Mouse (Mus musculus) erythroid progenitor cell, adult 5-6 weeks (primary cell): Measurements from ENCODE around the gene Plg. TPM values are rescaled to one million over a fixed set of nuclear protein-coding genes. Genes with fewer than 3 reads are reported as not detected.

Experiments used
- ATAC-seq: replicated peaks from 2 replicates; pipeline ENCODE4 v1.8.0; 2016; ENCODE audit warnings: moderate number of reproducible peaks, mild to moderate bottlenecking, moderate TSS enrichment, inconsistent platforms; ENCODE audit not compliant: poor library complexity, low FRiP score, severe bottlenecking
- total RNA-seq, 2 experiments: library from RNA; stranded (forward) in 1 of 2; stranded (reverse) in 1 of 2; fragments of 150-400 nt in 1 of 2; fragments of 186-747, 209-891 nt in 1 of 2; gene quantifications; 2 replicates each; pipeline versions ENCODE4 v1.2.3 to v1.2.4; 2015 to 2017; ENCODE audit warnings: low replicate concordance in 2 of 2

Plg gene
- total RNA-seq (2015; ENCODE audit: low replicate concordance) (not detected in 2 replicates), total RNA-seq (2017; ENCODE audit: low replicate concordance) (0.39 TPM in 1 of 2 replicates, not detected in the other)

- no peak for ATAC-seq
Measured at GRCm38 (mm10) chr17:12377981-12378705, at the start of gene Plg. Gene Plg (plus strand): TSS chr17:12378608.

GRCm38 (mm10) chr17:12335115-12335514, 43.3 kb upstream of the Plg start:
- no peak for ATAC-seq

- no peak for ATAC-seq
Measured at GRCm38 (mm10) chr17:12336073-12336868, 42.1 kb upstream of the Plg start.

- ATAC-seq: no peak
Measured at GRCm38 (mm10) chr17:12337156-12337555, 41.3 kb upstream of the Plg start.

GRCm38 (mm10) chr17:12343702-12344376, 34.6 kb upstream of the Plg start:
- ATAC-seq: no peak

- ATAC-seq: no peak
Measured at GRCm38 (mm10) chr17:12347462-12347861, 30.9 kb upstream of the Plg start.

GRCm38 (mm10) chr17:12351564-12351963, 26.8 kb upstream of the Plg start:
- no peak for ATAC-seq

GRCm38 (mm10) chr17:12352781-12353180, 25.6 kb upstream of the Plg start:
- no peak for ATAC-seq

GRCm38 (mm10) chr17:12359876-12360275, 18.5 kb upstream of the Plg start:
- ATAC-seq: no peak

- ATAC-seq: no peak
Measured at GRCm38 (mm10) chr17:12363601-12364425, 14.6 kb upstream of the Plg start.

GRCm38 (mm10) chr17:12364426-12364735, 14.0 kb upstream of the Plg start:
- 0 out of 2 replicates have a peak, but pooled peaks have one; percentile 10 for ATAC-seq

GRCm38 (mm10) chr17:12367373-12367930, 11.0 kb upstream of the Plg start:
- peak; percentile 51; the same call in 1 of the 2 replicates for ATAC-seq

GRCm38 (mm10) chr17:12369393-12369792, 9.0 kb upstream of the Plg start:
- ATAC-seq: no peak

GRCm38 (mm10) chr17:12370289-12370688, 8.1 kb upstream of the Plg start:
- ATAC-seq: no peak

GRCm38 (mm10) chr17:12371310-12371925, 7.0 kb upstream of the Plg start:
- 0 out of 2 replicates have a peak, but pooled peaks have one; percentile 38 for ATAC-seq

- ATAC-seq: peak; percentile 88
Measured at GRCm38 (mm10) chr17:12372021-12372420, 6.4 kb upstream of the Plg start.

GRCm38 (mm10) chr17:12373601-12374144, 4.7 kb upstream of the Plg start:
- ATAC-seq: no peak

- no peak for ATAC-seq
Measured at GRCm38 (mm10) chr17:12380287-12380686, 1.9 kb downstream of the Plg start.

- no peak for ATAC-seq
Measured at GRCm38 (mm10) chr17:12381579-12381978, 3.2 kb downstream of the Plg start.
